Mouse (Mus musculus) testis, adult 2 months (tissue): ENCODE results near the gene Smg8.

Experiments used
- CTCF ChIP-seq: fragments of 200-500 bp; IDR thresholded peaks from 2 replicates; pipeline ENCODE4 v1.5.1; 2012; ENCODE audit warnings: low read depth, mild to moderate bottlenecking, inconsistent platforms, low read length, moderate library complexity; ENCODE audit not compliant: control insufficient read depth, insufficient read depth, insufficient replicate concordance
- POLR2A ChIP-seq: fragments of 200-500 bp; IDR thresholded peaks from 2 replicates; pipeline ENCODE4 v1.6.1; 2012; ENCODE audit warnings: low read depth, mild to moderate bottlenecking, inconsistent platforms, low read length, moderate library complexity; ENCODE audit not compliant: control insufficient read depth

- no peak for TF ChIP-seq POLR2A
- TF ChIP-seq CTCF = no peak
Measured at GRCm38 (mm10) chr11:87126281-87126823, 39.8 kb upstream of the Smg8 start.
